Mouse (Mus musculus) embryonic fibroblast, embryonic 13.5 days (primary cell): ENCODE results near the gene Pnldc1.

ENCODE experiments used
- CTCF ChIP-seq: IDR thresholded peaks from 2 replicates; pipeline ENCODE4 v1.5.1; 2011; ENCODE audit warnings: mild to moderate bottlenecking, control low read depth, low read length, moderate library complexity, borderline replicate concordance; ENCODE audit not compliant: insufficient read depth
- POLR2A ChIP-seq: IDR thresholded peaks from 2 replicates; pipeline ENCODE4 v1.6.1; 2011; ENCODE audit warnings: low read depth, mild to moderate bottlenecking, control low read depth, low read length, moderate library complexity

DNA sequence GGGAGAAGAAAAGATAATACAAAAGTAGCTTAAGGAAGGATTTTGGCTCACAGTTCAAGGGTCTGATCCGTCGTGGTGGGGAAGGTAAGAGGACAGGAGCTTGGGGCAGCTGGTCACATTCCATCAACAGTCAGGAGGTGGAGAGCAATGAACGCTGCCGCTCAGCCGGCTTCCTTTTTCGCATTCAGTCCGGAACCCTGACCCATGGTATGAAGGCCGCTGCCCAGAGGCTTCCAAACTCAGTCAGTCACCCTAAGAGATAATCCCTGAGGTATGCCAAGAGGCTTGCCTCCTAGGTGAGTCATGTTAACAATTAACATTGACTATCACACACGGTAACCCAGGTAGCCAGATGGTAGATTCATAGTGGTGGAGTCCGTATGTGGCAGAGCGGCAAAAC is 55.6 kb downstream of the Pnldc1 start:
- TF ChIP-seq CTCF (no peak), POLR2A (no peak)
